Mouse (Mus musculus): ENCODE measurements around the gene Dbp. TPM values are rescaled to one million over a fixed set of nuclear protein-coding genes. Genes with fewer than 3 reads are reported as not detected.

The Dbp gene
- polyA plus RNA-seq, 1 experiment from 2014 or later: 4.4 TPM

- no peaks in the 10 kb centered on the region for H3K36me3 ChIP-seq
- H3K27ac ChIP-seq: peak overlapping the region; percentile 42
- ATAC-seq (ENCODE audit: insufficient read depth, low FRiP score, low read depth): no peak
- no peaks in the 10 kb centered on the region for H3K27me3 ChIP-seq (replicated peaks)
- H3K9ac ChIP-seq: no peak overlapping the region
- H3K9me3 ChIP-seq: no peaks in the 10 kb centered on the region
- H3K4me3 ChIP-seq (replicated peaks): no peak overlapping the region
- no peak overlapping the region for H3K4me2 ChIP-seq
- 73% methylated on average over 8 of the region's 8 CpGs for WGBS
- peaks cover 32% of the 10 kb centered on the region for H3K4me1 ChIP-seq
Measured at GRCm38 (mm10) chr7:45681046-45681736, 23.7 kb upstream of the Dbp start.

- H3K4me3 ChIP-seq (replicated peaks): 0 out of 2 replicates have a peak overlapping the region, but pooled peaks have one; percentile 16
- 28% methylated on average over 14 of the region's 14 CpGs for WGBS
- peak; percentile 19; the same call in 1 of the 2 replicates for ATAC-seq (ENCODE audit: insufficient read depth, low FRiP score, low read depth)
- H3K9ac ChIP-seq: no peak overlapping the region
- H3K27ac ChIP-seq: peak overlapping the region; percentile 54
- H3K4me1 ChIP-seq: peaks cover 37% of the 10 kb centered on the region
- peak overlapping the region; percentile 37 for H3K4me2 ChIP-seq
- no peaks in the 10 kb centered on the region for H3K9me3 ChIP-seq
- H3K27me3 ChIP-seq (replicated peaks): no peaks in the 10 kb centered on the region
- no peaks in the 10 kb centered on the region for H3K36me3 ChIP-seq
Measured at GRCm38 (mm10) chr7:45682144-45683126, 22.5 kb upstream of the Dbp start.

- no peak within 1 kb of the TSS for H3K4me3 ChIP-seq (replicated peaks)
- H3K9me3 ChIP-seq: no peaks in the 10 kb centered on the region
- H3K4me2 ChIP-seq: no peak within 1 kb of the TSS
- H3K27me3 ChIP-seq (replicated peaks): no peaks in the 10 kb centered on the region
- 76% methylated on average over 7 of the region's 7 CpGs for WGBS
- H3K27ac ChIP-seq: no peak within 1 kb of the TSS
- H3K36me3 ChIP-seq: no peaks in the 10 kb centered on the region
- H3K9ac ChIP-seq: no peak within 1 kb of the TSS
- H3K4me1 ChIP-seq: peaks cover 37% of the 10 kb centered on the region
- no peak for ATAC-seq (ENCODE audit: insufficient read depth, low FRiP score, low read depth)
Measured at GRCm38 (mm10) chr7:45683396-45684050, 21.4 kb upstream of the Dbp start, which contains the start of gene Ntn5. Gene Ntn5, plus strand, starts transcription at chr7:45684022.

GRCm38 (mm10) chr7:45685811-45686210, 19.1 kb upstream of the Dbp start:
- ATAC-seq (ENCODE audit: insufficient read depth, low FRiP score, low read depth): no peak
- no peaks in the 10 kb centered on the region for H3K9me3 ChIP-seq
- peaks cover 31% of the 10 kb centered on the region for H3K4me1 ChIP-seq
- H3K4me2 ChIP-seq: peak overlapping the region; percentile 14; the same call in 1 of the 2 replicates
- 30% methylated on average over 10 of the region's 10 CpGs for WGBS
- no peaks in the 10 kb centered on the region for H3K36me3 ChIP-seq
- H3K27ac ChIP-seq: no peak overlapping the region
- no peak overlapping the region for H3K4me3 ChIP-seq (replicated peaks)
- no peak overlapping the region for H3K9ac ChIP-seq
- no peaks in the 10 kb centered on the region for H3K27me3 ChIP-seq (replicated peaks)

- H3K4me1 ChIP-seq: peaks cover 29% of the 10 kb centered on the region
- 64% methylated on average over 3 of the region's 3 CpGs for WGBS
- no peaks in the 10 kb centered on the region for H3K9me3 ChIP-seq
- no peak overlapping the region for H3K27ac ChIP-seq
- no peak overlapping the region for H3K4me2 ChIP-seq
- no peak overlapping the region for H3K9ac ChIP-seq
- no peak overlapping the region for H3K4me3 ChIP-seq (replicated peaks)
- H3K36me3 ChIP-seq: no peaks in the 10 kb centered on the region
- no peaks in the 10 kb centered on the region for H3K27me3 ChIP-seq (replicated peaks)
- ATAC-seq (ENCODE audit: insufficient read depth, low FRiP score, low read depth): no peak
Measured at GRCm38 (mm10) chr7:45686841-45687240, 18.0 kb upstream of the Dbp start.

- H3K27ac ChIP-seq: no peak overlapping the region
- H3K4me2 ChIP-seq: no peak overlapping the region
- no peaks in the 10 kb centered on the region for H3K36me3 ChIP-seq
- WGBS: 68% methylated on average over 6 of the region's 6 CpGs
- no peak overlapping the region for H3K4me3 ChIP-seq (replicated peaks)
- ATAC-seq (ENCODE audit: insufficient read depth, low FRiP score, low read depth): no peak
- no peaks in the 10 kb centered on the region for H3K9me3 ChIP-seq
- peaks cover 21% of the 10 kb centered on the region for H3K4me1 ChIP-seq
- H3K27me3 ChIP-seq (replicated peaks): no peaks in the 10 kb centered on the region
- H3K9ac ChIP-seq: no peak overlapping the region
Measured at GRCm38 (mm10) chr7:45689099-45689498, 15.8 kb upstream of the Dbp start.

- H3K27ac ChIP-seq: no peak overlapping the region
- WGBS: 63% methylated on average over 11 of the region's 11 CpGs
- no peak overlapping the region for H3K4me3 ChIP-seq (replicated peaks)
- no peak overlapping the region for H3K9ac ChIP-seq
- no peak for ATAC-seq (ENCODE audit: insufficient read depth, low FRiP score, low read depth)
- no peak overlapping the region for H3K4me2 ChIP-seq
- no peaks in the 10 kb centered on the region for H3K36me3 ChIP-seq
- no peaks in the 10 kb centered on the region for H3K27me3 ChIP-seq (replicated peaks)
- H3K9me3 ChIP-seq: no peaks in the 10 kb centered on the region
- H3K4me1 ChIP-seq: peaks cover 17% of the 10 kb centered on the region
Measured at GRCm38 (mm10) chr7:45689800-45690199, 15.1 kb upstream of the Dbp start.

GRCm38 (mm10) chr7:45692364-45692763, 12.5 kb upstream of the Dbp start:
- H3K27me3 ChIP-seq (replicated peaks): no peaks in the 10 kb centered on the region
- H3K9me3 ChIP-seq: no peaks in the 10 kb centered on the region
- ATAC-seq (ENCODE audit: insufficient read depth, low FRiP score, low read depth): no peak
- H3K4me1 ChIP-seq: no peaks in the 10 kb centered on the region
- H3K27ac ChIP-seq: no peak overlapping the region
- H3K4me2 ChIP-seq: no peak overlapping the region
- H3K9ac ChIP-seq: no peak overlapping the region
- WGBS: 83% methylated on average over 2 of the region's 2 CpGs
- no peak overlapping the region for H3K4me3 ChIP-seq (replicated peaks)
- no peaks in the 10 kb centered on the region for H3K36me3 ChIP-seq

GRCm38 (mm10) chr7:45693921-45694591, 10.8 kb upstream of the Dbp start, which contains the start of gene Sec1:
Gene Sec1, minus strand, starts transcription at chr7:45694402.
- no peak for ATAC-seq (ENCODE audit: insufficient read depth, low FRiP score, low read depth)
- H3K36me3 ChIP-seq: no peaks in the 10 kb centered on the region
- H3K4me3 ChIP-seq (replicated peaks): no peak within 1 kb of the TSS
- no peaks in the 10 kb centered on the region for H3K9me3 ChIP-seq
- H3K4me1 ChIP-seq: no peaks in the 10 kb centered on the region
- no peak within 1 kb of the TSS for H3K27ac ChIP-seq
- 90% methylated on average over 50 of the region's 50 CpGs for WGBS
- H3K4me2 ChIP-seq: no peak within 1 kb of the TSS
- peaks cover 8% of the 10 kb centered on the region; the same call in 1 of the 2 replicates for H3K27me3 ChIP-seq (replicated peaks)
- no peak within 1 kb of the TSS for H3K9ac ChIP-seq

GRCm38 (mm10) chr7:45695098-45695497, 9.8 kb upstream of the Dbp start:
- H3K27me3 ChIP-seq (replicated peaks): peaks cover 18% of the 10 kb centered on the region
- no peak overlapping the region for H3K9ac ChIP-seq
- H3K27ac ChIP-seq: no peak overlapping the region
- ATAC-seq (ENCODE audit: insufficient read depth, low FRiP score, low read depth): no peak
- no peaks in the 10 kb centered on the region for H3K9me3 ChIP-seq
- no peaks in the 10 kb centered on the region for H3K36me3 ChIP-seq
- H3K4me2 ChIP-seq: no peak overlapping the region
- 13% methylated on average over 6 of the region's 6 CpGs for WGBS
- H3K4me3 ChIP-seq (replicated peaks): no peak overlapping the region
- H3K4me1 ChIP-seq: peaks cover 8% of the 10 kb centered on the region; the same call in 1 of the 2 replicates

GRCm38 (mm10) chr7:45697894-45698293, 7.0 kb upstream of the Dbp start:
- no peak for ATAC-seq (ENCODE audit: insufficient read depth, low FRiP score, low read depth)
- WGBS: 77% methylated on average over 7 of the region's 7 CpGs

More at GRCm38 (mm10) chr7:45697894-45698293, 7.0 kb upstream of the Dbp start:
- no peak overlapping the region for H3K9ac ChIP-seq
- peaks cover 13% of the 10 kb centered on the region for H3K4me1 ChIP-seq
- H3K27ac ChIP-seq: no peak overlapping the region
- H3K4me2 ChIP-seq: no peak overlapping the region
- H3K27me3 ChIP-seq (replicated peaks): peaks cover 21% of the 10 kb centered on the region
- no peaks in the 10 kb centered on the region for H3K36me3 ChIP-seq
- H3K9me3 ChIP-seq: no peaks in the 10 kb centered on the region
- H3K4me3 ChIP-seq (replicated peaks): no peak overlapping the region

All from stomach, embryonic 15.5 days (tissue).